Mouse (Mus musculus) forebrain, embryonic 12.5 days (tissue): Measurements from ENCODE around the gene A630095N17Rik. TPM values are rescaled to one million over a fixed set of nuclear protein-coding genes. Genes with fewer than 3 reads are reported as not detected.
"Not testable (repeated sequence)": the region's sequence is repeated elsewhere in the genome, so short reads cannot be mapped to it uniquely, and the experiment has no call there.

Source experiments
- ATAC-seq: fragments of 200-750 bp; cut with Nextera tagmentation; 2 replicates; pipeline ENCODE4 v1.8.0; 2017; ENCODE audit warnings: moderate TSS enrichment; ENCODE audit not compliant: low FRiP score
- H3K27ac ChIP-seq: fragments of 300-500 bp; sonication (generic); 2 replicates; pipeline ENCODE4 v1.5.1; 2016; ENCODE audit warnings: mild to moderate bottlenecking
- H3K27me3 ChIP-seq: fragments of 300-500 bp; sonication (generic); 2 replicates; pipeline ENCODE4 v1.6.1; 2016; ENCODE audit warnings: mild to moderate bottlenecking
- H3K36me3 ChIP-seq: fragments of 300-500 bp; sonication (generic); replicated peaks from 2 replicates; pipeline ENCODE4 v1.6.1; 2016; ENCODE audit warnings: mild to moderate bottlenecking
- H3K4me1 ChIP-seq: fragments of 300-500 bp; sonication (generic); 2 replicates; pipeline ENCODE4 v1.6.1; 2016
- H3K4me2 ChIP-seq: fragments of 300-500 bp; sonication (generic); 2 replicates; pipeline ENCODE4 v1.6.1; 2016; ENCODE audit warnings: mild to moderate bottlenecking, moderate library complexity
- H3K4me3 ChIP-seq: fragments of 300-500 bp; sonication (generic); replicated peaks from 2 replicates; pipeline ENCODE4 v1.5.1; 2016; ENCODE audit warnings: mild to moderate bottlenecking
- H3K9ac ChIP-seq: fragments of 300-500 bp; sonication (generic); 2 replicates; pipeline ENCODE4 v1.6.1; 2016; ENCODE audit warnings: mild to moderate bottlenecking
- H3K9me3 ChIP-seq: fragments of 300-500 bp; sonication (generic); 2 replicates; pipeline ENCODE4 v1.6.1; 2016
- WGBS: fragments of 180-500 bp; shearing (Covaris S2); methylation state at CpG from one replicate; pipeline ENCODE4 v1.1.7; 2016; 5-methylcytosine and 5-hydroxymethylcytosine counted together
- polyA plus RNA-seq: library from polyadenylated mRNA; unstranded; fragments of >200 nt; fragmentation: Nextera tagmentation; extraction: Ambion mirVana; gene quantifications from 2 replicates; pipeline ENCODE4 v1.2.1, GENCODE M21; 2016

A630095N17Rik gene
- polyA plus RNA-seq, 1 experiment from 2014 or later = not detected

DNA sequence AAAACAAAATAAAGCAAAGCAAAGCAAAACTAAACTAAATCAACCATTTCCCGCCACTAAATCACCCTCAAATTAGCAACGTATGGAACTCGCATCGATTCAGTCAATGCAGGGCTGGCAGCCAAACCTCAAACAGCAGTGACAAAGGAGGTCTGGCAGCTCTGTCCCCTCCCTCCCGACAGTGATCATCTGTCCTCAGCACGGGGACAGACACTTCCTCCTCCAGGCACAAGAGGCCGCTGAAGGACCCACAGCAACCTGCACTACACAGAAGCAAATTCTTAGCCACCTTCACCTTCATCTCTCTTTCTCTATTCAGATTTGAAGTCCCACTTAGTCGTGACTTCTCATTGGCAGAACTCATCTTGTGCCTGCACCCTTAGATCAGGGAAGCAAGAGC, 2.7 kb upstream of the A630095N17Rik start:
- Histone ChIP-seq H3K4me2 (no peak overlapping the region), H3K9ac (no peak overlapping the region), H3K4me3 (no peak overlapping the region), H3K27ac (no peak overlapping the region), H3K9me3 (no peaks in the 10 kb centered on the region), H3K4me1 (peaks cover 23% of the 10 kb centered on the region), H3K27me3 (no peaks in the 10 kb centered on the region; the same call in 1 of the 2 replicates), H3K36me3 (no peaks in the 10 kb centered on the region; the same call in 1 of the 2 replicates)
- ATAC-seq = peak; percentile 56; the same call in 1 of the 2 replicates
- WGBS = 3% methylated on average over 8 of the region's 8 CpGs

- H3K9ac ChIP-seq, H3K4me3 ChIP-seq, H3K9me3 ChIP-seq, H3K27ac ChIP-seq, H3K36me3 ChIP-seq, H3K27me3 ChIP-seq, ATAC-seq, H3K4me2 ChIP-seq: not testable (repeated sequence)
- H3K4me1 ChIP-seq = peaks cover 23% of the 10 kb centered on the region
- WGBS = 63% methylated on average over 4 of the region's 4 CpGs
Measured at GRCm38 (mm10) chr1:75232489-75232888, 587 bp upstream of the A630095N17Rik start.

DNA sequence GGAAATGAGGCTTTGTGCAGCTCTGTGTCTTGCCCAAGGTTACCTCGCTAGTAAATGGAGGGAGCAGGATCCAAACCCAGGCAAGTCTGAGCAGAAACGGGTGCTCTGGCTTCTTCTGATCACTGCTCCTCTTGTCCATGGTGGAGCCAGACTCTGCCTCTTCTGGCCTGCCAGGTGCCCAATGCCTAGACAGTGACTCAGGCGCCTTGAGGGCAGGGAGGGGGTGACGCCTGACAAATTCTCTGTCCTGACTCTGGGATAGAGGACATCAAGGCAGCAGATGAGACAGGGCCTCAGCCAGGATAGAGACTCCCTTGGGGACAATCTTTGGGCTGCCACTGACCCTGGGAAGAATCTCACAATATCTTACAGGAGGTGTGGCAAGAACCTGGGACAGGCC, 678 bp downstream of the A630095N17Rik start:
- Histone ChIP-seq H3K27me3 (peaks cover 9% of the 10 kb centered on the region), H3K4me1 (peaks cover 14% of the 10 kb centered on the region), H3K27ac (no peak overlapping the region), H3K4me3 (no peak overlapping the region), H3K9ac (no peak overlapping the region), H3K9me3 (no peaks in the 10 kb centered on the region), H3K36me3 (no peaks in the 10 kb centered on the region), H3K4me2 (no peak overlapping the region)
- WGBS = 78% methylated on average over 4 of the region's 4 CpGs
- ATAC-seq = no peak

- H3K36me3 ChIP-seq = no peaks in the 10 kb centered on the region
- no peak for ATAC-seq
- no peak overlapping the region for H3K27ac ChIP-seq
- no peaks in the 10 kb centered on the region for H3K9me3 ChIP-seq
- H3K27me3 ChIP-seq = peaks cover 10% of the 10 kb centered on the region
- no peak overlapping the region for H3K4me2 ChIP-seq
- H3K9ac ChIP-seq = no peak overlapping the region
- peaks cover 7% of the 10 kb centered on the region; the same call in 1 of the 2 replicates for H3K4me1 ChIP-seq
- 77% methylated on average over 7 of the region's 7 CpGs for WGBS
- no peak overlapping the region for H3K4me3 ChIP-seq
Measured at GRCm38 (mm10) chr1:75230335-75230994, 1.4 kb downstream of the A630095N17Rik start.

- Histone ChIP-seq H3K4me2 (no peak overlapping the region), H3K27me3 (peaks cover 10% of the 10 kb centered on the region), H3K4me3 (no peak overlapping the region), H3K27ac (no peak overlapping the region), H3K4me1 (no peaks in the 10 kb centered on the region), H3K36me3 (no peaks in the 10 kb centered on the region), H3K9ac (no peak overlapping the region), H3K9me3 (no peaks in the 10 kb centered on the region)
- no peak for ATAC-seq
- 80% methylated on average over 4 of the region's 4 CpGs for WGBS
Measured at GRCm38 (mm10) chr1:75229158-75229557, 2.7 kb downstream of the A630095N17Rik start.

GRCm38 (mm10) chr1:75227653-75228052, 4.2 kb downstream of the A630095N17Rik start:
- no peak overlapping the region for H3K4me3 ChIP-seq
- no peak overlapping the region for H3K27ac ChIP-seq
- no peaks in the 10 kb centered on the region for H3K4me1 ChIP-seq
- H3K9ac ChIP-seq = no peak overlapping the region
- H3K9me3 ChIP-seq = no peaks in the 10 kb centered on the region
- no peaks in the 10 kb centered on the region for H3K36me3 ChIP-seq
- peaks cover 20% of the 10 kb centered on the region for H3K27me3 ChIP-seq
- ATAC-seq = no peak
- H3K4me2 ChIP-seq = no peak overlapping the region
- WGBS = 71% methylated on average over 1 of the region's 1 CpGs

DNA sequence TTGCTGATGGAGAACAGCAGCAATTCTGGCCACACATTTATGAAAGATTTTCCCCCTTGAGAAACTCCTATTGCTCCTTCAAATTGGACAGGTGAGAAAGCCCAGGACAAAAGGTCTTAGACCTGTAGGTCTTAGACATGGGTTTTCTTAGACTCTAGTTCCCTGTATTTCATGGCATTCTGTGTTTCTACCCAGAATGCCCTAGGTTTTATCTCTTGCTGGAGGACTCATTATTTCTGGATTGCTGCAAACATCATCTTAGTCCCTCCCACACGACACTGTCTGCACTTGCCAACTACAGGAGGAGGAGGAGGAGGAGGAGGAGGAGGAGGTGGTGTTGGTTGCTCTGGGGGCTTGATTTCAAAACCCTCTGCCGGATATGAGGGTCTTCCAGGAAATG, 5.8 kb downstream of the A630095N17Rik start:
- no peaks in the 10 kb centered on the region for H3K36me3 ChIP-seq
- no peak overlapping the region for H3K9ac ChIP-seq
- no peak for ATAC-seq
- H3K27me3 ChIP-seq = peaks cover 35% of the 10 kb centered on the region
- H3K4me2 ChIP-seq = no peak overlapping the region
- 64% methylated on average over 2 of the region's 2 CpGs for WGBS
- H3K27ac ChIP-seq = no peak overlapping the region
- no peaks in the 10 kb centered on the region for H3K9me3 ChIP-seq
- H3K4me1 ChIP-seq = no peaks in the 10 kb centered on the region
- H3K4me3 ChIP-seq = no peak overlapping the region

DNA sequence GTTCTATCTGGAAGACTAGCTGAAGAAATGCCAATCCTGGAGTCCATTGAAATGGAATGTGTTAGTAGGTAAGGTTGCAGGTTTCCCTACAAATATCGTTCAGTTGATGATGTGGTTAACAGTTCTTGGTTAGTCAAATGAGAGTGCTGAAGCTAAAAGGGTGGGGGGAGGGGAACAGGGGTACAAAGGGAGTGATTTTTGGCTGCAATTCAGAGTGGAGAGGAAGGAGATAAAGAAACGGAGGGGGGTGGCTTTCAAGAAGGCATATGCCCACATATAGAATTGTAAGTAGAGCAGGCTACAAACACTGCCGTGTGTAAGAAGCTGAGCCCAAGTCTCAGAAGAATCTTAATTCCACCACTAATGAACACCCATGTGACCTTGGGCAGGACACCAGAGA, 6.4 kb downstream of the A630095N17Rik start:
- no peak for ATAC-seq

DNA sequence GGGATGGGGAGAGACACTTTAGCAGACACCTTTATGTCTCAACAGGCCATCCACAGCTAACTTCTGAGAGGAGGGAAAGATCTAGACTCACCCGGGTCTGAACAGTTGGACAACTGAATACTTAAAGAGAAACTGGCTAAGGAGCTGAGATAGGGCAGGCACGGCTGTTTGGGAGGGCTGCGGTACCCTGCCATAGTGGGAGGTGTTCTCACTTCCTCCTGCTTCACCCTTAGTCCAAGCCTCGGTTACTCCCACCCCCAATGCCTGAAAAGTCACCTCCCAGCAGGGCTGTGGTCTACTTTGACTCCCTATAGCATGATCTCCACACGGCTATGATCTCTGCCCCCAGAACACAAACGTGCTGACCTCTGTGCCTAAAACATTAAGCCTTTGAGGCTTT, 8.4 kb downstream of the A630095N17Rik start:
- H3K36me3 ChIP-seq = no peaks in the 10 kb centered on the region
- H3K27ac ChIP-seq = no peak overlapping the region
- no peaks in the 10 kb centered on the region for H3K9me3 ChIP-seq
- no peak overlapping the region for H3K4me3 ChIP-seq
- ATAC-seq = no peak
- no peak overlapping the region for H3K9ac ChIP-seq
- no peak overlapping the region for H3K4me2 ChIP-seq
- H3K4me1 ChIP-seq = peaks cover 12% of the 10 kb centered on the region
- 74% methylated on average over 6 of the region's 6 CpGs for WGBS
- peaks cover 61% of the 10 kb centered on the region for H3K27me3 ChIP-seq

More for the DNA sequence above, 6.4 kb downstream of the A630095N17Rik start:
- no peaks in the 10 kb centered on the region for H3K4me1 ChIP-seq
- H3K9me3 ChIP-seq = no peaks in the 10 kb centered on the region
- H3K4me3 ChIP-seq = no peak overlapping the region
- no peak overlapping the region for H3K9ac ChIP-seq
- peaks cover 41% of the 10 kb centered on the region for H3K27me3 ChIP-seq
- no peaks in the 10 kb centered on the region for H3K36me3 ChIP-seq
- H3K4me2 ChIP-seq = no peak overlapping the region
- no peak overlapping the region for H3K27ac ChIP-seq
- 59% methylated on average over 3 of the region's 3 CpGs for WGBS

- no peak overlapping the region for H3K9ac ChIP-seq
- 87% methylated on average over 6 of the region's 6 CpGs for WGBS
- no peaks in the 10 kb centered on the region for H3K36me3 ChIP-seq
- peaks cover 67% of the 10 kb centered on the region for H3K27me3 ChIP-seq
- H3K4me1 ChIP-seq = peaks cover 17% of the 10 kb centered on the region
- H3K4me3 ChIP-seq = no peak overlapping the region
- no peaks in the 10 kb centered on the region for H3K9me3 ChIP-seq
- no peak for ATAC-seq
- H3K4me2 ChIP-seq = no peak overlapping the region
- H3K27ac ChIP-seq = no peak overlapping the region
Measured at GRCm38 (mm10) chr1:75222926-75223325, 9.0 kb downstream of the A630095N17Rik start.

GRCm38 (mm10) chr1:75221538-75221937, 10.4 kb downstream of the A630095N17Rik start:
- WGBS = 81% methylated on average over 3 of the region's 3 CpGs
- Histone ChIP-seq H3K36me3 (no peaks in the 10 kb centered on the region), H3K9ac (no peak overlapping the region), H3K4me1 (peaks cover 17% of the 10 kb centered on the region), H3K9me3 (no peaks in the 10 kb centered on the region), H3K4me2 (no peak overlapping the region), H3K27ac (no peak overlapping the region), H3K4me3 (no peak overlapping the region), H3K27me3 (peaks cover 75% of the 10 kb centered on the region)
- ATAC-seq = no peak

DNA sequence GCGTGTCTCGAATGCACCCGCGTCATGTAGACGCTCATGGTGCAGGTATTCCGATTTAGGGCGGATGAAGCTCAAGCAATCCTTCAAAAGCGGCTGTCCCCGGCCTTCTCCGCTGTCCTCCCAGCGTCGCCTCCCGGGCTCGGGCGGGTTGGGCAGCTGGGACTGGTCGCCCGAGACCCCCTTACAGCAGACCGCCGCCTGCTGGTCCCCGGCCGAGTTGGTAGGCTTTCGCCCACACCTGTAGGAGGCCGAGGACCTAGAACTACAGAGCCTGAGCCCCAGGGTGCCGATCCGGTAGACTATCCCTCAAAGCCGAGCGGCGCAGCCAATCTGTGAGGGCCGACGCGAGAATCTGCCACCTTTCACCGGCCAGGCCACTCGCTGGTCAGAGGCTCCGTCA, 12.4 kb downstream of the A630095N17Rik start, which contains the start of gene Tuba4a:
Gene Tuba4a (minus strand): TSS at position 335 of the 400 bp plus-strand sequence.
- peak within 1 kb of the TSS; percentile 50 for H3K4me3 ChIP-seq
- under 1% methylated on average over 33 of the region's 34 CpGs for WGBS
- H3K9me3 ChIP-seq = no peaks in the 10 kb centered on the region
- peaks cover 80% of the 10 kb centered on the region for H3K27me3 ChIP-seq
- H3K4me2 ChIP-seq = peak within 1 kb of the TSS; percentile 91
- no peak within 1 kb of the TSS for H3K27ac ChIP-seq
- ATAC-seq = peak; percentile 55; the same call in 1 of the 2 replicates
- H3K9ac ChIP-seq = peak within 1 kb of the TSS; percentile 47
- H3K4me1 ChIP-seq = peaks cover 17% of the 10 kb centered on the region
- peaks cover 15% of the 10 kb centered on the region for H3K36me3 ChIP-seq

DNA sequence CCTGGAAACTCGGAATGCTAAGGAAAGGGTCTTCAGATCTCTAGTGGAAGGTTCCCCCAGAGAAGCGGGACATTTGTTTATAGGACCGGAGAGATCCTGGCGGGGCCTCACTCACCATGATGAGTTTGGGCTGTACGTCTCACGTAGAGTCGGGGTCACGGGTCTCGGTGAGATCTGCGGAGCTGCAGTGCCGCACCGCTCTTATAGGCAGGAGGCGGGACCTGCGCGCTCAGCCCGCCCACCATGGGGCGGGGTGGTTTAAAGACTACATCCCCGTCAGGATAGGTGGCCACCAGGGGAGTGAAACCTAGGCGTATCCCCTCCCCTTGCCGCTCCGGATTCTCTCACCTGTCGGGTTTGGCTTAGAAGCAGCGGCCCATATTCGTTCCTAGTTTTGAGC, 12.8 kb downstream of the A630095N17Rik start:
- Histone ChIP-seq H3K4me2 (peak overlapping the region; percentile 91), H3K9me3 (no peaks in the 10 kb centered on the region), H3K4me1 (peaks cover 17% of the 10 kb centered on the region), H3K4me3 (peak overlapping the region; percentile 50), H3K27ac (no peak overlapping the region), H3K27me3 (peaks cover 80% of the 10 kb centered on the region), H3K36me3 (peaks cover 20% of the 10 kb centered on the region), H3K9ac (peak overlapping the region; percentile 47)
- ATAC-seq = peak; percentile 87
- under 1% methylated on average over 24 of the region's 24 CpGs for WGBS
